Mouse (Mus musculus) heart, postnatal 0 days (tissue): ENCODE results near the gene Ccni.

Experiments used
- CTCF ChIP-seq: IDR thresholded peaks from 2 replicates; pipeline ENCODE4 v1.5.1; 2016; ENCODE audit warnings: antibody characterized with exemption, control low read depth, low read depth
- EP300 ChIP-seq: IDR thresholded peaks from 2 replicates; pipeline ENCODE4 v1.6.1; 2016; ENCODE audit warnings: antibody characterized with exemption, low read depth

- TF ChIP-seq EP300 (no peak), CTCF (no peak)
These were observed 21.7 kb downstream of the Ccni start for GRCm38 (mm10) chr5:93184548-93184947.
